In the genomic region with DNA sequence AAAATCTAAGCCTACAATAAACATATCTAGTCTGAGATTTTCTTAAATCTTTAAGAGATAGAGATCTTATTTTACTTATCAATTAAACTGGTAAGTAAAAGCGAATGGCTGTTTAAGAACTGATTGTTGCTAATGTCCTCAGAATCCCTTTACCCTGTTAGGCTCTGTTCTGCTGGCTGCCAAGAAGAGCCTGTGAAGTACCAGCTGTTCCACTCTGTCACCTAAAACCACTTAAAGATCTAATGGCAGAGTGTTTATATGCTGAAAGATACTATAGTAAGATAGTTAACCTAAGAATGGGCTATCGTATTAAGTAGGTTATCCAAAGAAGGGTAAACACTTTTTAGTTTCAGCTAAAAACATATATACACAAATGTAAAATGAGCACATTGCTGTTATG, we compare ENCODE assay signal across 29 mouse cellular contexts.
"Had no signal": no experiment of that assay in that cellular context is flagged by ENCODE, and none has a peak within 500 bp of the region (broad histone marks: within the 10 kb centered on the region; RNA-seq: fewer than 3 reads in every experiment).

No protein-coding gene starts in this region.

- DNase-seq: left cerebral cortex, postnatal 4 days; liver; liver, embryonic 13.5 days; liver, postnatal 0 days; lung, adult 18-20 months; lung, adult 2 months; lung, embryonic 14.5 days; lung, postnatal 10 days; lung, postnatal 14 days; lung, postnatal 36 days; lung, postnatal 4 days; midbrain, embryonic 14.5 days had no signal

- H3K36me3 ChIP-seq: limb, embryonic 10.5 days; limb, embryonic 12.5 days; limb, embryonic 13.5 days; limb, embryonic 15.5 days; liver, embryonic 12.5 days; liver, embryonic 13.5 days; liver, embryonic 15.5 days; lung, embryonic 15.5 days; midbrain, embryonic 10.5 days; midbrain, embryonic 12.5 days; midbrain, embryonic 13.5 days; midbrain, embryonic 15.5 days; neural tube, embryonic 12.5 days had no signal

- H3K9me3 ChIP-seq: limb, embryonic 10.5 days; limb, embryonic 12.5 days; limb, embryonic 13.5 days; limb, embryonic 15.5 days; liver, embryonic 12.5 days; liver, embryonic 13.5 days; liver, embryonic 15.5 days; lung, embryonic 15.5 days; megakaryocyte, embryonic 14.5 days; midbrain, embryonic 10.5 days; midbrain, embryonic 12.5 days; midbrain, embryonic 13.5 days; midbrain, embryonic 15.5 days; neural tube, embryonic 12.5 days had no signal

- H3K4me2 ChIP-seq: limb, embryonic 12.5 days; limb, embryonic 13.5 days; limb, embryonic 15.5 days; liver, embryonic 11.5 days; liver, embryonic 12.5 days; liver, embryonic 13.5 days; liver, embryonic 15.5 days; lung, embryonic 14.5 days; lung, embryonic 15.5 days; midbrain, embryonic 11.5 days; midbrain, embryonic 12.5 days; midbrain, embryonic 13.5 days; midbrain, embryonic 15.5 days; neural tube, embryonic 12.5 days had no signal

- H3K4me3 ChIP-seq: limb, embryonic 10.5 days; limb, embryonic 12.5 days; limb, embryonic 13.5 days; limb, embryonic 15.5 days; liver, embryonic 12.5 days; liver, embryonic 13.5 days; liver, embryonic 15.5 days; lung, embryonic 15.5 days; megakaryocyte, embryonic 14.5 days; midbrain, embryonic 10.5 days; midbrain, embryonic 12.5 days; midbrain, embryonic 13.5 days; midbrain, embryonic 15.5 days; neural tube, embryonic 12.5 days had no signal

- H3K4me1 ChIP-seq: liver, embryonic 12.5 days; liver, embryonic 13.5 days; liver, embryonic 15.5 days; megakaryocyte, embryonic 14.5 days had no signal

- H3K27ac ChIP-seq: limb, embryonic 10.5 days; limb, embryonic 12.5 days; limb, embryonic 13.5 days; limb, embryonic 15.5 days; liver, embryonic 12.5 days; liver, embryonic 13.5 days; liver, embryonic 14.5 days; liver, embryonic 15.5 days; lung, embryonic 15.5 days; macrophage; midbrain, embryonic 10.5 days; midbrain, embryonic 12.5 days; midbrain, embryonic 13.5 days; midbrain, embryonic 15.5 days; neural tube, embryonic 12.5 days had no signal

- H3K27me3 ChIP-seq: limb, embryonic 15.5 days; liver, embryonic 13.5 days; lung, embryonic 15.5 days; neural tube, embryonic 12.5 days had no signal
